Mouse (Mus musculus) Patski (cell line): ENCODE results near the gene Plp2. TPM values are rescaled to one million over a fixed set of nuclear protein-coding genes. Genes with fewer than 3 reads are reported as not detected.

Experiments used
- ATAC-seq: fragments of 100-300 bp; one replicate; pipeline ENCODE4 v1.8.0; 2021
- CTCF ChIA-PET: fragments of 350-600 bp; sonication (Branson Sonifier 250); formaldehyde crosslinking; loops from one replicate; lab custom pipeline; 2022; ENCODE audit warnings: inconsistent platforms; lab: Charles Lee
- POLR2A ChIA-PET: fragments of 350-600 bp; sonication (Branson Sonifier 250); formaldehyde crosslinking; loops from one replicate; lab custom pipeline; 2022; ENCODE audit warnings: antibody characterized with exemption, inconsistent platforms; lab: Charles Lee
- DNase-seq: peaks from one replicate; pipeline ENCODE4 v3.0.0-alpha.2; 2011; ENCODE audit warnings: low read depth, low spot score
- H3K27me3 ChIP-seq: fragments of 371-371 bp; one replicate; pipeline ENCODE4 v1.5.1; 2021
- CTCF ChIP-seq: fragments of 100-300 bp; IDR thresholded peaks from one replicate; pipeline ENCODE4 v1.5.1; 2021
- in situ Hi-C: fragments of 300-500 bp; cut with MboI; formaldehyde crosslinking; loops from 3 replicates; pipeline ENCODE4 v1.11.1; 2018; ENCODE audit warnings: low pct_unique_long_range_greater_than_20kb, mixed read lengths
- polyA plus RNA-seq: library from polyadenylated mRNA; unstranded; gene quantifications from one replicate; pipeline ENCODE4 v1.2.3, GENCODE M21; 2021

Plp2 gene
- polyA plus RNA-seq, 1 experiment from 2014 or later, result 124 TPM

GRCm38 (mm10) chrX:7662936-7663335, 8.3 kb downstream of the Plp2 start:
- ChIA-PET CTCF (no interaction called here), POLR2A (no interaction called here)
- DNase-seq (no peak), ATAC-seq (no peak)
- H3K27me3 ChIP-seq, result peaks cover 5% of the 10 kb centered on the region
- TF ChIP-seq CTCF, result no peak
- in situ Hi-C loops, result no loop called here

DNA sequence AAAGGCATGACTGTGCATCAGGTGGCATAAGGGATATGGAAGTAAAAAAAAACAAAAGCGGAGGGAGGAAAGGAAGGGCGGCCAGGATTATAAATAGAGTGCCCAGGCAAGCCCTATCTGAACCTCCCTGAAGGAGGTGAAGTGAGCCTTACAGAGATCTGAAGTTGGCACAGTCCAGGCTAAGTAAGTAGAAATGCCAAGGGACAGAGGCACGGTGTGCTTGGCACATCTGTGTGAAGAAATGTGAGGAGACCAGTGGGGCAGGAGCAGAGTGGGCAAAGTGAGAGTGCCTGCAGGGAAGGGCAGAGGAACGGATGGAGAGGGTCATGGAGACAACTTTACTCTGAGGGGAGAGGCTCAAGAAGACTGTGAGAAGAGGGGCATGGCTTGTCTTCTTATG, 10.1 kb downstream of the Plp2 start:
- TF ChIP-seq CTCF, result no peak
- ATAC-seq, result no peak
- ChIA-PET CTCF (no interaction called here), POLR2A (no interaction called here)
- in situ Hi-C loops, result no loop called here
- peaks cover 13% of the 10 kb centered on the region for H3K27me3 ChIP-seq
- DNase-seq, result no peak

GRCm38 (mm10) chrX:7658785-7659589, 12.2 kb downstream of the Plp2 start:
- ATAC-seq (no peak), DNase-seq (no peak)
- in situ Hi-C loops, result no loop called here
- TF ChIP-seq CTCF, result no peak
- H3K27me3 ChIP-seq, result peaks cover 13% of the 10 kb centered on the region
- ChIA-PET CTCF (no interaction called here), POLR2A (no interaction called here)

- TF ChIP-seq CTCF, result no peak
- ATAC-seq (no peak), DNase-seq (no peak)
- ChIA-PET CTCF (no interaction called here), POLR2A (no interaction called here)
- H3K27me3 ChIP-seq, result peaks cover 13% of the 10 kb centered on the region
- in situ Hi-C loops, result no loop called here
Measured at GRCm38 (mm10) chrX:7658031-7658784, 13.0 kb downstream of the Plp2 start.

GRCm38 (mm10) chrX:7657221-7657639, 14.0 kb downstream of the Plp2 start, which contains the start of gene Prickle3:
TSS of gene Prickle3 (plus strand) at chrX:7657260.
- no peak for ATAC-seq
- no peak for DNase-seq
- CTCF ChIA-PET, result no interaction called here
- TF ChIP-seq CTCF, result no peak
- in situ Hi-C loops, result no loop called here
- POLR2A ChIA-PET, result interaction anchor here (0.5 kb wide), 1 partner anchor 54 kb away, joined by 3 read pairs; no protein-coding TSS in a partner anchor
- peaks cover 13% of the 10 kb centered on the region for H3K27me3 ChIP-seq

- DNase-seq (peak; percentile 74), ATAC-seq (peak; percentile 95)
- H3K27me3 ChIP-seq, result peaks cover 4% of the 10 kb centered on the region
- CTCF ChIA-PET, result no interaction called here
- in situ Hi-C loops, result loop anchor here (5.0 to 25.0 kb wide), 4 partner anchors 176 to 1386 kb away; no protein-coding TSS in a partner anchor
- POLR2A ChIA-PET, result interaction anchor here (0.7 kb wide), 1 partner anchor 94 kb away, joined by 3 read pairs; no protein-coding TSS in a partner anchor
- no peak for TF ChIP-seq CTCF
Measured at GRCm38 (mm10) chrX:7648671-7649304, 22.4 kb downstream of the Plp2 start.

DNA sequence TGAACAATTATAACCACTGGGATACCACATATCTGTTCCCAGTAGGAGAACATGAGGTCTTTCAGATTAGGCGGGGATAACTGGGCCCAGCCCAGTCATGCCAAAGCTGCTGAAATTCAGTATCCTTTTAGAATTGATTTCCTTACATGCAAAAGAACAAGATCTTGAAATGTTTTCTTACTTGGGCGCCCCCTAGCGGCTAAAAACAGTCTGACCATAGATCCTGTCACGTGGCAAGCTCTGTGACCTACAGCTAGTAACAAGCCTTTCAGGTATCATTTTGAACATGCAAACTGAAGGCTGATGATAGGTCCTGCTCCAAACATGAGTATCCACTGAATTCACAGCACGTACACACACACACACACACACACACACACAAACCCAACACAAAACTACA, 25.8 kb downstream of the Plp2 start:
- ChIA-PET POLR2A (no interaction called here), CTCF (interaction anchor here (0.6 to 2.7 kb wide), 3 partner anchors 8 to 223 kb away, joined by 3 to 14 read pairs (median 5); no protein-coding TSS in a partner anchor)
- TF ChIP-seq CTCF, result no peak
- H3K27me3 ChIP-seq, result peaks cover 9% of the 10 kb centered on the region
- in situ Hi-C loops, result loop anchor here (5.0 to 25.0 kb wide), 4 partner anchors 173 to 1383 kb away; no protein-coding TSS in a partner anchor
- DNase-seq, result no peak
- ATAC-seq, result no peak

DNA sequence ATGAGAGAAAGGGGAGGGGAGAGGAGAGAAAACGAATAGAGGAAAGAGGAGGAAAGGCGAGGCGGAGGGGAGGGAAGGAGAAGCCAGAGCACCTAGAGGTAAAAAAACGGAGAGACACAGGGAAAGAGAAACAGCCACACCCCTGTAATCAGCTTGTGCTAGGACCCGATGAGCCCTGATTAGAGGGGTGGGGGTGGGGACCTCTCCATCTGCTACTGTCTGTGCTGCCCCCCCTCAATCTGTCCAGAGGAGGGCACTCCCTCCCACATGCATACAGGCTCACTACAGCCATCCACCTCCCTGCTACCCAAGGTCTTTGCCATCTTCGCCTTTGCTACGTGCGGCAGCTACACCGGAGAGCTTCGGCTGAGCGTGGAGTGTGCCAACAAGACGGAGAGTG, 30.4 kb downstream of the Plp2 start:
- ATAC-seq, result no peak

DNA sequence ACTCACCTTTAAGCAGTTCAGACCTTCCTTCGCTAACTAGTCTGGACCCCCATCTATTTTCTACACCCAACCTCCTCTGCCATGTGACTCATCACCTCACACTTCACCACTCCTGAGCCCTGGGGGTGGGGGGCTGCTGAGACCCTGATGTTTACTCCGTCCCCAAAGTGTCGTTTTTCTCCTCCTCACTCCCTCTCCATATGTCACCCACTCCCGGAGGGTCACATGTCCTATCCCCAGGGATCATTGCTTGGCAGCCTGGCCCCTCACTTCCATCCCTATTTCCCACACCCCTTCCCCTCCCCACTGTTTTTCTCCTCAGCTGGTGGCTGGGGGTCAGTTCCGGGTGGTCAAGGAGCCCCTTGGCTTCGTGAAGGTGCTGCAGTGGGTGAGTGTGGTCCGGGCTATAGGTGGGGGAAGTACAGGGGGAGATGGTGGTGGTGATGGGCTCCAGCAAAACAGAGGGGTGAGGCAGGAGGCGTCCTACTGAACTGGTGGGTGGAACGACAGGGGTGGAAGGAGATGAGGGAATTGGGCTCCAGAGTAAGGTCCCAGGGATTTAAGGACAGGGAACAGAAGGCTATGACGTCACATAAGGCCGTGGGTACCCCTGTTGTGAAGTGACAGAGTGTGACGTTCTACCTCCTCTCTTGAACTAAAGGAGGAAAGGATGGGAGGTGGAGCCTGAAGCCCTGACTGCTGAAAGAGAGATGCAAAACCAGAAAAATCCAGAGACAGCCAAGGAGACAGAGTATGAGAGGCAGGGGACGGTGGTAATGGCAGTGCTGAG, 31.5 kb downstream of the Plp2 start:
- ChIA-PET CTCF (no interaction called here), POLR2A (no interaction called here)
- in situ Hi-C loops, result loop anchor here (25.0 kb wide), 1 partner anchor 1377 kb away; no protein-coding TSS in a partner anchor
- DNase-seq (no peak), ATAC-seq (no peak)
- peaks cover 19% of the 10 kb centered on the region for H3K27me3 ChIP-seq
- no peak for TF ChIP-seq CTCF

More for the DNA sequence above, 30.4 kb downstream of the Plp2 start:
- no peak for DNase-seq
- CTCF ChIA-PET, result interaction anchor here (1.5 kb wide), 1 partner anchor 319 kb away, joined by 3 read pairs; no protein-coding TSS in a partner anchor
- TF ChIP-seq CTCF, result no peak
- in situ Hi-C loops, result loop anchor here (25.0 kb wide), 1 partner anchor 1378 kb away; no protein-coding TSS in a partner anchor
- H3K27me3 ChIP-seq, result peaks cover 8% of the 10 kb centered on the region
- POLR2A ChIA-PET, result no interaction called here
